Mouse (Mus musculus): ENCODE measurements at regions not wholly inside any gene's neighbourhood (a gene's known extent, or its start where the extent isn't known, plus 50 kb on each side); places are given as distances from the start of the nearest gene placed in this dataset.

DNA sequence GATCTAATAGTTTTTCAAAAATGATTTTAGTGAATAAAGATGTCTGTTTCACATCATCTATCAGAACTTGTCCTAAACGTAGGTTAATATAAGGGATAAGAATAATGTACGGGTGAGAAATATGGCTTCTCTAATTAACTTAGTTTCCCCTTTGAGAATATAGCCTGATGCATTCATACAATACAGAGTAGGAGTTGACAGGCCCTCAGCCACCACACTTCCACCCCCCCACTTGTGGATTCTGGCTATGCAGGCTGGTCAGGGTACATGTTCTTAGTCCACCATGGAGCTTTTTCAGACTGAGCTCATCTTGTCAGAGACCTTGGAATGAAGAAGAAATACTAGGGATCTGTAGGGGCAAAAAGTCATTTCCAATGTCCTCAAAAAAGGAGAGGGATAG is 80.1 kb downstream of the Anxa1 start:
- ATAC-seq (ENCODE audit: low FRiP score), result no peak
- Histone ChIP-seq H3K9ac (no peak overlapping the region), H3K9me3 (no peaks in the 10 kb centered on the region), H3K4me3 (no peak overlapping the region), H3K27ac (no peak overlapping the region), H3K27me3 (no peaks in the 10 kb centered on the region), H3K4me2 (no peak overlapping the region), H3K4me1 (replicated peaks) (no peaks in the 10 kb centered on the region), H3K36me3 (no peaks in the 10 kb centered on the region)
- 87% methylated on average over 2 of the region's 2 CpGs for WGBS

DNA sequence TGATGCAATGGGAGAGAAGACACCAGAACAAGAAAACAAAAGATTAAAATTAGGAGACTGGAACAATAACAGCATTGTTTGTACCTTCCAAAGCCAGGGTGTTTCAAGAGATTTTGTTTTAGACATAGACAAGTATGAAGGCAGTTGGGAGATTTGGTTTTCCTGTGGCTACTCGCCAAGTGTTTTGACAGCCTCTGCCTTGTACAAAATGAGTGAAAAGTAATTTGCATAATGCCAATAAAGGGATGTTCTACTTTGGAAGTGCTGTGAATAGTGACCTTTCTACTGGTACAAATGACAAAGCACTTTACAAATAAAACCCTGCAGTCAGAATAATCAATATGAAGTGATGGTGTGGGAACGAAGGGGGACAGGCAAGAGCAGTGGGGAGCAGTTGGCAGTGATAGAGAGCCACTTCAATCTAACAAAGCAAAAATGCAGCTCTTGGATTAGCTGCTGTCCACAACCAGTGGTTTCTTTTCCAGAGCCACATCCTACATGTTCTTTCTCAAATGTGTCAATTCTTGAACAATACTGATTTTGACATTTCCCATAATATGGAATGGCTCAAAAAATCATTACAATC is 90.6 kb downstream of the Anxa1 start:
- Histone ChIP-seq H3K36me3 (no peaks in the 10 kb centered on the region), H3K4me3 (no peak overlapping the region), H3K9me3 (no peaks in the 10 kb centered on the region), H3K4me1 (replicated peaks) (no peaks in the 10 kb centered on the region), H3K4me2 (no peak overlapping the region), H3K9ac (no peak overlapping the region), H3K27ac (no peak overlapping the region), H3K27me3 (no peaks in the 10 kb centered on the region)
- WGBS, result 21% methylated on average over 2 of the region's 2 CpGs
- no peak for ATAC-seq (ENCODE audit: low FRiP score)

DNA sequence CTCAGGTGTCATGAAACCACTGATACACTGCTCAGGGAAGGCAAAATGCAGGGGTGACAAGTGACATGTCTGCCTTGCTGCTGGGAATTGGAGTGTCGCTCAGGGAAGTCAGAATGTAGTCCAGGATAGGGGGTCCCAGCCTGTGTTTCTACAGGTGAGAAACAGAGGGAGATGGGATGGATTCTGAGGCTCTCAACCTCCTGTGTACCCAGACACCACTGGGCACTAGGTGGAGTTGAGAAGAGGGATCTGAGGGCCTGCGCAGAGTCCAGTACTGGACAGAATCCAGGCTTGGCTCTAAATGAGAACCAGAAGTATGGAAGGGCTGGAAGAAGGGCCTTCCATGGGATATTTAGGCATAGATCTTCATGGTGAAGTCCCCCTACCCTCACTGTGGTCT is 92.3 kb downstream of the Anxa1 start:
- no peaks in the 10 kb centered on the region for H3K27me3 ChIP-seq
- WGBS, result 92% methylated on average over 2 of the region's 2 CpGs
- no peak overlapping the region for H3K4me2 ChIP-seq
- no peak overlapping the region for H3K27ac ChIP-seq
- no peaks in the 10 kb centered on the region for H3K36me3 ChIP-seq
- H3K9me3 ChIP-seq, result no peaks in the 10 kb centered on the region
- H3K4me1 ChIP-seq (replicated peaks), result no peaks in the 10 kb centered on the region
- H3K9ac ChIP-seq, result no peak overlapping the region
- no peak for ATAC-seq (ENCODE audit: low FRiP score)
- no peak overlapping the region for H3K4me3 ChIP-seq

DNA sequence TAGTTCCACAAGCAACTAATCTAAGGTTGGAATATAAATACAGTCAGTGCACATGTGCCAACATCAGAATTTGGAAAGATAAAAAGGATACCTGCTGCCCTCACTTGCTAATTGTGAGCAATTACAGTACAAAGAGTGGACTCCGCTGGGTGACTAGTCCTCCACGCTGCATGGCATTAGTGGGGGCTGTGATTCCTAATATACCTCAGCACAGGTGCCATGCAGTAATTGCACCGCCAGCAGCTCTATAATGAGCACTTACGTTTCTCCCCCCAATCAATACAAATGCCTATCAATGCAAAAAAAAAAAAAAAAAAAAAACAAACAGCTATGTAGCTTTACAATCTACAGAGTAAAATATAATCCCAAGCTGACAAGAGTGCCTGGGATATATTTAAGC is 105.6 kb downstream of the Anxa1 start:
- H3K27ac ChIP-seq, result no peak overlapping the region
- no peaks in the 10 kb centered on the region for H3K36me3 ChIP-seq
- WGBS, result 77% methylated on average over 4 of the region's 4 CpGs
- no peak overlapping the region for H3K4me3 ChIP-seq
- no peaks in the 10 kb centered on the region for H3K4me1 ChIP-seq (replicated peaks)
- no peak overlapping the region for H3K9ac ChIP-seq
- H3K4me2 ChIP-seq, result no peak overlapping the region
- ATAC-seq (ENCODE audit: low FRiP score), result no peak
- H3K9me3 ChIP-seq, result no peaks in the 10 kb centered on the region
- H3K27me3 ChIP-seq, result no peaks in the 10 kb centered on the region

DNA sequence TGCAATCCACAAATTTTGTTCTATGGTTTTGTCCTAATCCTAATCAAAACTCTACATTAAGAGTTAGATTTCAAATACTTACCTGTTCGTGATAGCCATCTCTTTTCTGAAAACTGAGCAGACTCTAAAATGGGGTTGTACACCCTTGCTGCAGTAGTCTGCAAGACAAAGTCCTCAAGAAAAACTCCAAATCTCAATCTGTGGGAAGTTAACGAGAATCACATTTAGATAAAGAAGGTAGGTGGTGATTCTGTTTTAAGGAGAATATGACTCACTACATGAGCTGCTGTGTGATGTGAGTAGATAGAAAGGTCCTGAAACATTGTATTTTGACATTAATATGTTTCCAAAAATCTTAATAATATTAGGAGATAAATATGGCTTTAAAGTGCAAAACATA is 107.6 kb downstream of the Anxa1 start:
- Histone ChIP-seq H3K9ac (no peak overlapping the region), H3K9me3 (no peaks in the 10 kb centered on the region), H3K4me2 (no peak overlapping the region), H3K4me1 (replicated peaks) (no peaks in the 10 kb centered on the region), H3K27me3 (no peaks in the 10 kb centered on the region), H3K27ac (no peak overlapping the region), H3K4me3 (no peak overlapping the region), H3K36me3 (no peaks in the 10 kb centered on the region)
- no peak for ATAC-seq (ENCODE audit: low FRiP score)
- 83% methylated on average over 2 of the region's 2 CpGs for WGBS

DNA sequence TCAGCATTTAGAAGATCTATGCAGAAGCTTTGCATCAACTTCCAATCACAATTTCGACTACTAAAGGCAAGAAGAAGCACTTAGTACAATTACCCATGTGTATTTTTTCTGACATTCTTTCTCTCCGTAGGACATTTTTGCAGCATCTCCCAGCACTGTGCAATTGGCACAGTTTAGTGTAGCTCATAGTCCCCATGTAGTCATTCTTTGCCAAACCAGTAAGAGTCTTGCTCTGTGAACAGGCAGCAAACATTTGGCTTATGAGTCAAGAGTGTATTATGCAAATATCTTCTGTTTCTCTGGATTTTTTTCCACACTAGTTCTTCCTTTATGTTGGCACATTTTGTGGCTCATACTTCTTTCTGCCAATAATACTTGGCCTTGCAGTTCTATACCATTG is 129.2 kb downstream of the Anxa1 start:
- H3K27ac ChIP-seq, result no peak overlapping the region
- H3K27me3 ChIP-seq, result no peaks in the 10 kb centered on the region
- no peak for ATAC-seq (ENCODE audit: low FRiP score)
- 83% methylated on average over 2 of the region's 2 CpGs for WGBS
- H3K4me3 ChIP-seq, result no peak overlapping the region
- H3K4me1 ChIP-seq (replicated peaks), result no peaks in the 10 kb centered on the region
- no peaks in the 10 kb centered on the region for H3K36me3 ChIP-seq
- H3K4me2 ChIP-seq, result no peak overlapping the region
- no peak overlapping the region for H3K9ac ChIP-seq
- no peaks in the 10 kb centered on the region for H3K9me3 ChIP-seq

DNA sequence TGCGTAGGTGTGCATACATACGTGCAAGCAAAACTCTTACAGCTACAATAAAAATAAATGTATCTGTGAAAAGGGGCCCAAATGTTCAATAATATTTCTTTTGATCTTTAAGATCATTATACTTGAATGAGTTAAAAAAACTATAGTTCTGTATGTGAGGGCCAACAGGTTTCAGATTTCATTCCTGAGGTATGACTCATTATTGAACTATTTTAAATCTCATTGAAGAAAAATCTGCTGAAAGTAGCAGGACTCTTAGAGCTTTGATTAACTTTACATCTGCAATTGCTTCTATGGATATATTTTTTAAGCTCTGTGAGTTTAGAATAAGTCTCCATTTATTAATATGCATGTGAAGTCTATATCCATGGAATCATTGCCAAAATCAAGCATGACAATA is 138.6 kb downstream of the Anxa1 start:
- Histone ChIP-seq H3K27me3 (no peaks in the 10 kb centered on the region), H3K27ac (no peak overlapping the region), H3K36me3 (no peaks in the 10 kb centered on the region), H3K9ac (no peak overlapping the region), H3K4me2 (no peak overlapping the region), H3K9me3 (no peaks in the 10 kb centered on the region), H3K4me1 (replicated peaks) (no peaks in the 10 kb centered on the region), H3K4me3 (no peak overlapping the region)
- 86% methylated on average over 2 of the region's 2 CpGs for WGBS
- ATAC-seq (ENCODE audit: low FRiP score), result no peak

DNA sequence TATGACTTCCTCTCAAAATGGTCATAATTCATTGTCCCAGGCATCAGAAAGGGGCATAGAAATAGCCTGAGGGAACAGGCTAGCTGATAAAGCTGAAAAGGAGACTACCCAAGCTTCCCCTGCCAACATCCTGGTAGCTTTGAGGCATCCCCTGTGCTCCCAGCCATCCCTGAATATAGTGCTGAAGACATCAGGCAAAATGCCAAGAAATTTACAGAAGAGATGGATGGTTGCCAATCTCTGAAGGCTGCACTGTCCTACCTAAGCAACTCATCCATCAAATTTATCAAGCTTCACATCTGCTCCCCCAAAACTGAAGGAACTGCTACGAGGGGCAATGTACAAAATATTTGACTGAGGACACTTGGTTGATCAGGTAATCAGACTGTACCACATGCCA is 146.9 kb downstream of the Anxa1 start:
- no peaks in the 10 kb centered on the region for H3K9me3 ChIP-seq
- no peaks in the 10 kb centered on the region for H3K36me3 ChIP-seq
- H3K27ac ChIP-seq, result no peak overlapping the region
- no peak overlapping the region for H3K4me3 ChIP-seq
- no peak overlapping the region for H3K4me2 ChIP-seq
- no peaks in the 10 kb centered on the region for H3K27me3 ChIP-seq
- H3K9ac ChIP-seq, result no peak overlapping the region
- peaks cover 9% of the 10 kb centered on the region; the same call in 1 of the 2 replicates for H3K4me1 ChIP-seq (replicated peaks)
- ATAC-seq (ENCODE audit: low FRiP score), result peak; percentile 77; the same call in 1 of the 2 replicates
- WGBS, result 62% methylated on average over 1 of the region's 1 CpGs

DNA sequence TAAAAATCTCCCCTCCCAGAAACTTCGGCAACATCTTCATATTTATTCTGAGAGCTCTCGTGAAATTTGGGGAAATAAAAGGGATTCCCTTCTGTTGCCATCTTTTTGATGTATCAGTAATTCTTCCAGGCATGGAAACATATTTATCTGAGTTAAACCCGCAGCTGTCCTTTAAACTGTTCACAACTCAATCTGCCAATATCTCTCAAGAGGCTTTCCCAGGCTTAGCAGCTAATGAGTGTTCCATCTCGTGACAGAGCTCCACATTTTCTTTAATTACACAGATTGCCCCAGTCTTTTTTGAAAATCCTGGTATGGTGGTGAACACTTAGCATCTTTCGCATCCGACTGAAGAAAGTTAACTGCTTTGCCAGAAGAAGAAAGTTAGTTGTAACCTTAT is 149.5 kb downstream of the Anxa1 start:
- Histone ChIP-seq H3K4me1 (replicated peaks) (peaks cover 9% of the 10 kb centered on the region; the same call in 1 of the 2 replicates), H3K36me3 (no peaks in the 10 kb centered on the region), H3K9ac (no peak overlapping the region), H3K4me3 (no peak overlapping the region), H3K27me3 (no peaks in the 10 kb centered on the region), H3K27ac (no peak overlapping the region), H3K4me2 (no peak overlapping the region), H3K9me3 (no peaks in the 10 kb centered on the region)
- no peak for ATAC-seq (ENCODE audit: low FRiP score)
- 77% methylated on average over 6 of the region's 6 CpGs for WGBS

DNA sequence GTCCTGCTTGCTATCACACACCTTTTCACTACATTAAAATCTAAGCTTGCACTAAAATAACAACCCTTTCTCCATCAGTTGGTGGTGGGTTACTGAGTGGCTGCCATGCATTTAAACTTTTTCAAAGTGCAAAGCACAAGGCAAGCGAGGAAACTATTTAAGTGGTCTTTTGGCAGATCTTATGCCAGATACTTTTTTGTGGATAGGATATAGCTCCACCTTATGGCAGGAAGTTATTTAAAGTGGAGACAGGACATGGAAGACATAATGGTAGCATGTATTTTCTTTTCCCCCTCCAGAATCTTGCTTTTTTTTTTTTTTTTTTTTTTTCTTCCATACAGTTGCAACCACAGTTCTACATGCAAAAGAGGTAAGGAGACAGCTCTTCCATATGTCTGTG is 150.3 kb downstream of the Anxa1 start:
- H3K4me2 ChIP-seq, result no peak overlapping the region
- no peak overlapping the region for H3K27ac ChIP-seq
- H3K4me3 ChIP-seq, result no peak overlapping the region
- no peaks in the 10 kb centered on the region for H3K9me3 ChIP-seq
- no peaks in the 10 kb centered on the region for H3K27me3 ChIP-seq
- H3K36me3 ChIP-seq, result no peaks in the 10 kb centered on the region
- no peak overlapping the region for H3K9ac ChIP-seq
- WGBS, result 43% methylated on average over 1 of the region's 1 CpGs
- no peak for ATAC-seq (ENCODE audit: low FRiP score)
- H3K4me1 ChIP-seq (replicated peaks), result peaks cover 9% of the 10 kb centered on the region; the same call in 1 of the 2 replicates

DNA sequence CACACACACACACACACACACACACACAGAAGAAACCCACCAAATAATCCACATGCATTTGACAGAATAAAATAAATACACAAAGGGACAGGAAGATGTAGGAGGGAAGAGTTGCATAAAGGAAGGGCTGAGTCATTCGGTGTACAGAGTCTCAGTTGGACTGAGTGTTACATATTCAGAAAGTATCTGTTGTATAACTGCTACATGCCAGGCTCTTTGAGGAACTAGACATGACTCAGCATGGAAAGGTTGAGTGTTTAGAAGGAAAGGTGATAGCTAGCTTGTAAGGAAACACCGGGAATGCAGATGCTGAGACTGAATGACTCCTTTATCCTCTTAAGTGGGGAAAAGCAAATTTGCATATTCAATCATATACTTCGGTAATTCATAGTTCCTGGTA is 151.3 kb downstream of the Anxa1 start:
- Histone ChIP-seq H3K9ac (no peak overlapping the region), H3K9me3 (no peaks in the 10 kb centered on the region), H3K4me1 (replicated peaks) (peaks cover 9% of the 10 kb centered on the region; the same call in 1 of the 2 replicates), H3K27ac (no peak overlapping the region), H3K27me3 (no peaks in the 10 kb centered on the region), H3K36me3 (no peaks in the 10 kb centered on the region), H3K4me2 (no peak overlapping the region), H3K4me3 (no peak overlapping the region)
- WGBS, result 40% methylated on average over 3 of the region's 3 CpGs
- ATAC-seq (ENCODE audit: low FRiP score), result no peak

DNA sequence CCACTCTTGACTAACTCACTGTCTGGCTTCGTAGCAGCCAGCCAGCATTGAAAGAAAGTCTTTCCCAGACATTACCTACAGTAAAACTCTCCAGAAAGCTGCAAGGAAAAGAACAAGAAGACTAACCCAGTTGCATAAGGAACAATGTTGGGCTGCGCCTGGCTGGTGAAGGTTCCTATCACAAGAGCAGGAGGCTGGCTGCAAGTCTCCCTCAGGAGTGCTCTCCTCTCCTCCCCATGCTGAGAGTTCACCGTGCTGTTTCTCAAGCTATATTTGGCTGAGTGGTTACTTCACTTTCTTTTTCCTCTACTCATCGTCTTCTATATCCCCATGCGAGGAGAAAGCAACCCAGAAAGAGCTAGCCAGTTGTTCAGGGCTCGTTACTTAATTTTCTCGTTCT is 164.0 kb downstream of the Anxa1 start:
- ATAC-seq (ENCODE audit: low FRiP score), result no peak
- Histone ChIP-seq H3K9me3 (no peaks in the 10 kb centered on the region), H3K9ac (no peak overlapping the region), H3K4me3 (no peak overlapping the region), H3K4me2 (no peak overlapping the region), H3K27me3 (no peaks in the 10 kb centered on the region), H3K27ac (no peak overlapping the region), H3K36me3 (no peaks in the 10 kb centered on the region), H3K4me1 (replicated peaks) (no peaks in the 10 kb centered on the region)
- 87% methylated on average over 7 of the region's 7 CpGs for WGBS

DNA sequence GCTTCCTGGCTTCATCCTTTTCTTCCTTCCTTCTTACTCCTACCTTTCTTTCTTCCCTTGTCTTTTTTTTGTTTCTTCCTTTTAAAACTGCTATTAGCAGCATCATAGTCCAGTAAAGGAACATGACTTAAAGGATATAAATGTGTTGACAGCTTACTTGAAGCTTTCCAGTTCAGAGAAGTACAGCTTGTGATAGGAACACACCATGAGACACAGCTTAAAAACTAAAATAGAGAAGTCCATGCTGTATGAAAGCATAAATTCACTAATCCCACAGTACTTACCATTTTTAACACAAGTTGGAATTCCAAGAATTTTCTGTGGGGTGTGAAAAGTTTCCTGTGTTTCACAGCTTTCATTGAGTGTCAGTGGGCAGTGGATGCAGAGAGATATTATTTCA is 173.4 kb downstream of the Anxa1 start:
- Histone ChIP-seq H3K9me3 (no peaks in the 10 kb centered on the region), H3K9ac (no peak overlapping the region), H3K36me3 (no peaks in the 10 kb centered on the region), H3K27ac (no peak overlapping the region), H3K4me2 (no peak overlapping the region), H3K4me1 (replicated peaks) (no peaks in the 10 kb centered on the region), H3K4me3 (no peak overlapping the region), H3K27me3 (no peaks in the 10 kb centered on the region)
- ATAC-seq (ENCODE audit: low FRiP score), result no peak
